Mouse (Mus musculus) heart, embryonic 16.5 days (tissue): ENCODE data around the gene Acad9. TPM values are rescaled to one million over a fixed set of nuclear protein-coding genes. Genes with fewer than 3 reads are reported as not detected.

ENCODE experiments used
- ATAC-seq: fragments of 200-750 bp; cut with Nextera tagmentation; replicated peaks from 2 replicates; pipeline ENCODE4 v1.8.0; 2017; ENCODE audit warnings: moderate number of reproducible peaks; ENCODE audit not compliant: insufficient read depth, low FRiP score; ENCODE audit errors: extremely low read depth
- H3K27ac ChIP-seq: fragments of 300-500 bp; sonication (generic); 2 replicates; pipeline ENCODE4 v1.5.1; 2014; ENCODE audit warnings: mild to moderate bottlenecking, low read length, control low read depth, moderate library complexity
- H3K27me3 ChIP-seq: fragments of 300-500 bp; sonication (generic); 2 replicates; pipeline ENCODE4 v1.6.1; 2014; ENCODE audit warnings: low read length, mixed read lengths; ENCODE audit not compliant: control insufficient read depth, insufficient read depth
- H3K36me3 ChIP-seq: fragments of 300-500 bp; sonication (generic); 2 replicates; pipeline ENCODE4 v1.6.1; 2014; ENCODE audit not compliant: control insufficient read depth, insufficient read depth
- H3K4me1 ChIP-seq: fragments of 300-500 bp; sonication (generic); 2 replicates; pipeline ENCODE4 v1.6.1; 2014; ENCODE audit warnings: low read length, mixed read lengths; ENCODE audit not compliant: control insufficient read depth, insufficient read depth
- H3K4me2 ChIP-seq: fragments of 300-500 bp; sonication (generic); 2 replicates; pipeline ENCODE4 v1.6.1; 2014; ENCODE audit warnings: low read depth, mild to moderate bottlenecking, control low read depth, low read length
- H3K4me3 ChIP-seq: fragments of 300-500 bp; sonication (generic); 2 replicates; pipeline ENCODE4 v1.5.1; 2014; ENCODE audit warnings: mild to moderate bottlenecking, control low read depth, low read length
- H3K9ac ChIP-seq: fragments of 300-500 bp; sonication (generic); 2 replicates; pipeline ENCODE4 v1.6.1; 2014; ENCODE audit warnings: low read length, control low read depth
- H3K9me3 ChIP-seq: fragments of 300-500 bp; sonication (generic); replicated peaks from 2 replicates; pipeline ENCODE4 v1.6.1; 2016; ENCODE audit warnings: low read length; ENCODE audit not compliant: control insufficient read depth
- WGBS: fragments of 180-500 bp; shearing (Covaris S2); extraction: QIAGEN DNeasy Blood & Tissue Kit; methylation state at CpG from one replicate; pipeline ENCODE4 v1.1.7; 2014; 5-methylcytosine and 5-hydroxymethylcytosine counted together
- polyA plus RNA-seq: library from polyadenylated mRNA; unstranded; fragments of >200 nt; fragmentation: Nextera tagmentation; extraction: Ambion mirVana; gene quantifications from 2 replicates; pipeline ENCODE4 v1.2.1, GENCODE M21; 2015

Gene Acad9
- polyA plus RNA-seq, 1 experiment from 2014 or later: 82.2 TPM

- H3K9me3 ChIP-seq: no peaks in the 10 kb centered on the region
- H3K9ac ChIP-seq: no peak overlapping the region
- H3K27ac ChIP-seq: no peak overlapping the region
- ATAC-seq: no peak
- no peaks in the 10 kb centered on the region for H3K36me3 ChIP-seq
- 0 out of 2 replicates have a peak, but pooled peaks cover 3% of the 10 kb centered on the region for H3K27me3 ChIP-seq
- WGBS: 31% methylated on average over 8 of the region's 8 CpGs
- H3K4me1 ChIP-seq: peaks cover 2% of the 10 kb centered on the region; the same call in 1 of the 2 replicates
- no peak overlapping the region for H3K4me3 ChIP-seq
- H3K4me2 ChIP-seq: peak overlapping the region; percentile 9; the same call in 1 of the 2 replicates
Measured at GRCm38 (mm10) chr3:36060096-36060850, 5.5 kb upstream of the Acad9 start.

- 93% methylated on average over 1 of the region's 1 CpGs for WGBS
- Histone ChIP-seq H3K36me3 (no peaks in the 10 kb centered on the region), H3K4me2 (no peak overlapping the region), H3K9ac (no peak overlapping the region), H3K9me3 (no peaks in the 10 kb centered on the region), H3K4me3 (no peak overlapping the region), H3K27me3 (0 out of 2 replicates have a peak, but pooled peaks cover 3% of the 10 kb centered on the region), H3K4me1 (peaks cover 10% of the 10 kb centered on the region), H3K27ac (no peak overlapping the region)
- ATAC-seq: no peak
Measured at GRCm38 (mm10) chr3:36064592-36065061, 1.2 kb upstream of the Acad9 start.

GRCm38 (mm10) chr3:36065166-36065565 is 613 bp upstream of the Acad9 start:
- H3K4me1 ChIP-seq: peaks cover 10% of the 10 kb centered on the region
- H3K36me3 ChIP-seq: 0 out of 2 replicates have a peak, but pooled peaks cover 2% of the 10 kb centered on the region
- whole genome bisulfite sequencing: 91% methylated on average over 2 of the region's 2 CpGs
- H3K9ac ChIP-seq: no peak overlapping the region; the same call in 1 of the 2 replicates
- no peaks in the 10 kb centered on the region for H3K9me3 ChIP-seq
- H3K27me3 ChIP-seq: 0 out of 2 replicates have a peak, but pooled peaks cover 3% of the 10 kb centered on the region
- ATAC-seq: no peak
- H3K4me3 ChIP-seq: peak overlapping the region; percentile 75
- peak overlapping the region; percentile 88 for H3K4me2 ChIP-seq
- no peak overlapping the region for H3K27ac ChIP-seq

- H3K36me3 ChIP-seq: peaks cover 13% of the 10 kb centered on the region
- no peak overlapping the region for H3K9ac ChIP-seq
- peaks cover 10% of the 10 kb centered on the region for H3K4me1 ChIP-seq
- no peak for ATAC-seq
- WGBS: 84% methylated on average over 6 of the region's 6 CpGs
- no peaks in the 10 kb centered on the region for H3K27me3 ChIP-seq
- H3K4me3 ChIP-seq: no peak overlapping the region
- no peaks in the 10 kb centered on the region for H3K9me3 ChIP-seq
- H3K27ac ChIP-seq: no peak overlapping the region
- no peak overlapping the region for H3K4me2 ChIP-seq
Measured at GRCm38 (mm10) chr3:36067731-36068130, 2.0 kb downstream of the Acad9 start.

DNA sequence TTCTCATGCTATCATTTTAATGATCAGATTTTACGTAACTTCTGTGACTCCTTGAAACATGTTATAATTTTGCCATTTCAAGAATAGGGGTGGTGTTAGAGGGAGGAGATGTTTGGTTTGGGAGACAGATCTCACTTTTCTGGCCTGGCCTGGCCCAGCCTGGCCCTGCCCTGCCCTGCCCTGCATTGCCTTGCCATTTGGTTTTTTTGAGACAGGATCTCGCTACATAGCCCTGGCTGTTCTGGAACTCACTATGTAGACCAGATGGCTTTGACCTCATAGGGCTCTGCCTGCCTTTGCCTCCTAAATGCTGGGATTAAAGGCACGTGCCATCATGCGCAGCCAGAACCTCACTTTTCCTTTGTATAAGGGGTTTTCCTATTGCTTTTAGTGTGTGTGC is 4.7 kb downstream of the Acad9 start:
- no peak overlapping the region for H3K4me2 ChIP-seq
- H3K9ac ChIP-seq: no peak overlapping the region
- peaks cover 26% of the 10 kb centered on the region for H3K36me3 ChIP-seq
- no peak overlapping the region for H3K4me3 ChIP-seq
- no peaks in the 10 kb centered on the region for H3K27me3 ChIP-seq
- H3K4me1 ChIP-seq: peaks cover 8% of the 10 kb centered on the region
- 90% methylated on average over 4 of the region's 4 CpGs for WGBS
- ATAC-seq: no peak
- H3K9me3 ChIP-seq: no peaks in the 10 kb centered on the region
- no peak overlapping the region for H3K27ac ChIP-seq

DNA sequence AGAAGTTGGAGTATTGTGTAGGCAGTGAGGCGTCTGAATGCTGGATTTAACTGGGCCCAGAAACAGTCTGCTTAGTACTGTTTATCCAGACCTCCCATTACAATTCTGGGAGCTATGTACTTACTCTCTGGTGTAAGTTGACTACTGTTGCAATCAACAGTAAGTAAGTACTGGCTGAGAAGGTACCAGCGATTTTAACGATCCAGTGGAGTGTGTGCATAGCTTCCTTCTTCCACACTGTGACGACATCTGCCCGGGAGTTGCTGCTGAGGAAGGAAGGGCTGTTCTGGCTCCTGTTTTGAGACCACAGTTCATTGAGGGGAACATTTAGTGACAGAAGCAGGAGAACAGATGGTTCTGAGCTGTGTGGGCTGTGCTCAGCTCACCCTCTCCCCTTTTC is 5.3 kb downstream of the Acad9 start:
- H3K27me3 ChIP-seq: no peaks in the 10 kb centered on the region
- H3K36me3 ChIP-seq: peaks cover 31% of the 10 kb centered on the region
- H3K9ac ChIP-seq: no peak overlapping the region
- no peaks in the 10 kb centered on the region for H3K9me3 ChIP-seq
- no peak overlapping the region for H3K4me2 ChIP-seq
- no peak for ATAC-seq
- no peak overlapping the region for H3K4me3 ChIP-seq
- H3K27ac ChIP-seq: no peak overlapping the region
- H3K4me1 ChIP-seq: peaks cover 8% of the 10 kb centered on the region
- 82% methylated on average over 5 of the region's 5 CpGs for WGBS

DNA sequence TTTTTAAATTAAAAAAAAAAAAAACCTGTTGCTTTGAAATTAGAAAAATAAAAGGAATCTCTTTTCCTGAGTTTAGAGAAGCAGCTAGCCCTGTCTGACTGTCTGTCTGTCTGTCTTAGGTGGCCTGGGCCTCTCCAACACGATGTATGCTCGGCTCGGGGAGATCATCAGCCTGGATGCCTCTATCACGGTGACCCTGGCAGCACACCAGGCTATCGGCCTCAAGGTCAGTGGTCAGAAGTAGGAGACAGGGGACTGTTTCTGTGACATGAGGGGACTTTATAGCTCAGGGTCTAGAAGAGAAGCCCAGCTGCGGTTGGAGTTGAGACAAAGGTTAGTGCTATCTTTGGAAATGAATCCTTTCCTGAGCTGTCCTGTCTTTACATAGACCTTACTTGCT is 8.5 kb downstream of the Acad9 start:
- H3K4me3 ChIP-seq: no peak overlapping the region
- H3K9me3 ChIP-seq: no peaks in the 10 kb centered on the region
- H3K4me1 ChIP-seq: no peaks in the 10 kb centered on the region
- no peak overlapping the region for H3K9ac ChIP-seq
- H3K36me3 ChIP-seq: peaks cover 58% of the 10 kb centered on the region
- H3K27ac ChIP-seq: no peak overlapping the region
- no peaks in the 10 kb centered on the region for H3K27me3 ChIP-seq
- ATAC-seq: no peak
- no peak overlapping the region for H3K4me2 ChIP-seq
- WGBS: 94% methylated on average over 6 of the region's 6 CpGs

- Histone ChIP-seq H3K27me3 (no peaks in the 10 kb centered on the region), H3K4me1 (no peaks in the 10 kb centered on the region), H3K27ac (no peak overlapping the region), H3K9me3 (no peaks in the 10 kb centered on the region), H3K4me3 (no peak overlapping the region), H3K9ac (no peak overlapping the region), H3K36me3 (peaks cover 56% of the 10 kb centered on the region), H3K4me2 (no peak overlapping the region)
- 88% methylated on average over 6 of the region's 6 CpGs for WGBS
- no peak for ATAC-seq
Measured at GRCm38 (mm10) chr3:36075466-36075865, 9.7 kb downstream of the Acad9 start.

- Histone ChIP-seq H3K36me3 (peaks cover 60% of the 10 kb centered on the region), H3K27ac (no peak overlapping the region), H3K9ac (no peak overlapping the region), H3K4me1 (no peaks in the 10 kb centered on the region), H3K4me2 (no peak overlapping the region), H3K4me3 (no peak overlapping the region), H3K27me3 (no peaks in the 10 kb centered on the region), H3K9me3 (no peaks in the 10 kb centered on the region)
- ATAC-seq: no peak
- WGBS: 89% methylated on average over 3 of the region's 3 CpGs
Measured at GRCm38 (mm10) chr3:36077386-36077785, 11.6 kb downstream of the Acad9 start.
